Mouse (Mus musculus) E14TG2a.4 (cell line): ENCODE data around the gene Dag1.

Experiments used
- H3K27me3 ChIP-seq: 2 replicates; pipeline ENCODE4 v1.6.1; 2014; ENCODE audit warnings: low read length, control low read depth; ENCODE audit not compliant: insufficient read depth
- H3K36me3 ChIP-seq: 2 replicates; pipeline ENCODE4 v1.6.1; 2014; ENCODE audit warnings: low read length, control low read depth; ENCODE audit not compliant: insufficient read depth
- H3K4me1 ChIP-seq: replicated peaks from 2 replicates; pipeline ENCODE4 v1.6.1; 2014; ENCODE audit warnings: low read depth, low read length, control low read depth
- H3K4me3 ChIP-seq: replicated peaks from 2 replicates; pipeline ENCODE4 v1.5.1; 2014; ENCODE audit warnings: mild to moderate bottlenecking, low read length
- H3K9me3 ChIP-seq: 2 replicates; pipeline ENCODE4 v1.6.1; 2014; ENCODE audit warnings: low read length, control low read depth
- CTCF ChIP-seq: conservative IDR thresholded peaks from 2 replicates; pipeline ENCODE4 v1.5.1; 2014; ENCODE audit warnings: low read length
- NANOG ChIP-seq: IDR thresholded peaks from 2 replicates; pipeline ENCODE4 v1.6.1; 2014; ENCODE audit warnings: borderline replicate concordance, low read length, mixed read lengths
- POU5F1 ChIP-seq: IDR thresholded peaks from 2 replicates; pipeline ENCODE4 v1.6.1; 2014; ENCODE audit warnings: low read length, borderline replicate concordance

Gene Dag1

GRCm38 (mm10) chr9:108244540-108244939, 19.2 kb downstream of the Dag1 start:
- Histone ChIP-seq H3K36me3 (peaks cover 77% of the 10 kb centered on the region), H3K27me3 (no peaks in the 10 kb centered on the region), H3K4me3 (no peak overlapping the region), H3K4me1 (peaks cover 54% of the 10 kb centered on the region), H3K9me3 (no peaks in the 10 kb centered on the region)
- TF ChIP-seq NANOG, result no peak
- TF ChIP-seq CTCF, result no peak
- no peak for TF ChIP-seq POU5F1

GRCm38 (mm10) chr9:108239951-108240350, 23.8 kb downstream of the Dag1 start:
- H3K36me3 ChIP-seq, result peaks cover 75% of the 10 kb centered on the region
- TF ChIP-seq CTCF (no peak), POU5F1 (no peak), NANOG (no peak)
- no peak overlapping the region for H3K4me3 ChIP-seq
- peaks cover 29% of the 10 kb centered on the region for H3K4me1 ChIP-seq
- peaks cover 5% of the 10 kb centered on the region; the same call in 1 of the 2 replicates for H3K9me3 ChIP-seq
- no peaks in the 10 kb centered on the region for H3K27me3 ChIP-seq

- peaks cover 34% of the 10 kb centered on the region for H3K4me1 ChIP-seq
- no peaks in the 10 kb centered on the region for H3K27me3 ChIP-seq
- no peak overlapping the region for H3K4me3 ChIP-seq
- TF ChIP-seq NANOG, result no peak
- no peak for TF ChIP-seq CTCF
- TF ChIP-seq POU5F1, result no peak
- peaks cover 75% of the 10 kb centered on the region for H3K36me3 ChIP-seq
- peaks cover 5% of the 10 kb centered on the region; the same call in 1 of the 2 replicates for H3K9me3 ChIP-seq
Measured at GRCm38 (mm10) chr9:108238831-108239230, 24.9 kb downstream of the Dag1 start.

GRCm38 (mm10) chr9:108238402-108238801, 25.4 kb downstream of the Dag1 start:
- no peaks in the 10 kb centered on the region for H3K27me3 ChIP-seq
- peaks cover 5% of the 10 kb centered on the region; the same call in 1 of the 2 replicates for H3K9me3 ChIP-seq
- peaks cover 37% of the 10 kb centered on the region for H3K4me1 ChIP-seq
- no peak overlapping the region for H3K4me3 ChIP-seq
- peaks cover 75% of the 10 kb centered on the region for H3K36me3 ChIP-seq
- TF ChIP-seq NANOG, result no peak
- TF ChIP-seq CTCF, result no peak

- H3K27me3 ChIP-seq, result no peaks in the 10 kb centered on the region
- H3K9me3 ChIP-seq, result peaks cover 5% of the 10 kb centered on the region; the same call in 1 of the 2 replicates
- H3K4me3 ChIP-seq, result no peak overlapping the region
- TF ChIP-seq POU5F1 (no peak), CTCF (no peak), NANOG (no peak)
- peaks cover 88% of the 10 kb centered on the region for H3K36me3 ChIP-seq
- peaks cover 34% of the 10 kb centered on the region for H3K4me1 ChIP-seq
Measured at GRCm38 (mm10) chr9:108234682-108235081, 29.1 kb downstream of the Dag1 start.

- H3K36me3 ChIP-seq, result peaks cover 86% of the 10 kb centered on the region
- peaks cover 5% of the 10 kb centered on the region; the same call in 1 of the 2 replicates for H3K9me3 ChIP-seq
- H3K4me3 ChIP-seq, result no peak overlapping the region
- no peaks in the 10 kb centered on the region for H3K27me3 ChIP-seq
- no peak for TF ChIP-seq CTCF
- TF ChIP-seq POU5F1, result no peak
- no peak for TF ChIP-seq NANOG
- peaks cover 39% of the 10 kb centered on the region for H3K4me1 ChIP-seq
Measured at GRCm38 (mm10) chr9:108232908-108233307, 30.9 kb downstream of the Dag1 start.

GRCm38 (mm10) chr9:108227911-108228649, 35.7 kb downstream of the Dag1 start:
- H3K9me3 ChIP-seq, result no peaks in the 10 kb centered on the region
- peaks cover 43% of the 10 kb centered on the region for H3K4me1 ChIP-seq
- H3K27me3 ChIP-seq, result no peaks in the 10 kb centered on the region
- H3K4me3 ChIP-seq, result no peak overlapping the region
- H3K36me3 ChIP-seq, result peaks cover 48% of the 10 kb centered on the region
- no peak for TF ChIP-seq CTCF
- TF ChIP-seq NANOG, result no peak

- H3K27me3 ChIP-seq, result no peaks in the 10 kb centered on the region
- H3K4me1 ChIP-seq, result peaks cover 37% of the 10 kb centered on the region
- peaks cover 30% of the 10 kb centered on the region for H3K36me3 ChIP-seq
- TF ChIP-seq POU5F1, result no peak
- no peak for TF ChIP-seq NANOG
- TF ChIP-seq CTCF, result no peak
- no peak overlapping the region for H3K4me3 ChIP-seq
- H3K9me3 ChIP-seq, result no peaks in the 10 kb centered on the region
Measured at GRCm38 (mm10) chr9:108225166-108225565, 38.6 kb downstream of the Dag1 start.

GRCm38 (mm10) chr9:108223633-108224032, 40.1 kb downstream of the Dag1 start:
- H3K36me3 ChIP-seq, result peaks cover 29% of the 10 kb centered on the region
- H3K4me1 ChIP-seq, result peaks cover 32% of the 10 kb centered on the region
- no peak for TF ChIP-seq POU5F1
- no peak for TF ChIP-seq CTCF
- TF ChIP-seq NANOG, result no peak
- H3K27me3 ChIP-seq, result no peaks in the 10 kb centered on the region
- no peaks in the 10 kb centered on the region for H3K9me3 ChIP-seq
- H3K4me3 ChIP-seq, result no peak overlapping the region
